Mouse (Mus musculus) liver, embryonic 11.5 days (tissue): ENCODE measurements around the gene Lmbr1l. TPM values are rescaled to one million over a fixed set of nuclear protein-coding genes. Genes with fewer than 3 reads are reported as not detected.
A peak's percentile ranks its signal among the peaks of the same experiment; 100 is the strongest.
"Not testable (repeated sequence)": the region's sequence is repeated elsewhere in the genome, so short reads cannot be mapped to it uniquely, and the experiment has no call there.

Experiments
- ATAC-seq: fragments of 200-750 bp; cut with Nextera tagmentation; replicated peaks from 2 replicates; pipeline ENCODE4 v1.8.0; 2017; ENCODE audit warnings: moderate number of reproducible peaks, mild to moderate bottlenecking, moderate TSS enrichment, moderate library complexity; ENCODE audit not compliant: low FRiP score
- DNase-seq: peaks from one replicate; pipeline ENCODE4 v3.0.0-alpha.2; 2017; ENCODE audit warnings: low spot score
- H3K27ac ChIP-seq: fragments of 300-500 bp; sonication (generic); 2 replicates; pipeline ENCODE4 v1.5.1; 2014; ENCODE audit warnings: mild to moderate bottlenecking, low read depth, low read length, control low read depth
- H3K27me3 ChIP-seq: fragments of 300-500 bp; sonication (generic); replicated peaks from 2 replicates; pipeline ENCODE4 v1.6.1; 2014; ENCODE audit warnings: low read length, mixed read lengths; ENCODE audit not compliant: control insufficient read depth, insufficient read depth
- H3K36me3 ChIP-seq: fragments of 300-500 bp; sonication (generic); 2 replicates; pipeline ENCODE4 v1.6.1; 2014; ENCODE audit warnings: mild to moderate bottlenecking, low read length, moderate library complexity, mixed read lengths; ENCODE audit not compliant: control insufficient read depth, insufficient read depth
- H3K4me1 ChIP-seq: fragments of 300-500 bp; sonication (generic); replicated peaks from 2 replicates; pipeline ENCODE4 v1.6.1; 2014; ENCODE audit warnings: low read length, mixed read lengths; ENCODE audit not compliant: control insufficient read depth, insufficient read depth
- H3K4me2 ChIP-seq: fragments of 300-500 bp; sonication (generic); 2 replicates; pipeline ENCODE4 v1.6.1; 2014; ENCODE audit warnings: mild to moderate bottlenecking, control low read depth, moderate library complexity
- H3K4me3 ChIP-seq: fragments of 300-500 bp; sonication (generic); 2 replicates; pipeline ENCODE4 v1.5.1; 2014; ENCODE audit warnings: low read depth, low read length, control low read depth
- H3K9ac ChIP-seq: fragments of 300-500 bp; sonication (generic); 2 replicates; pipeline ENCODE4 v1.6.1; 2014; ENCODE audit warnings: low read depth, low read length, control low read depth
- H3K9me3 ChIP-seq: fragments of 300-500 bp; sonication (generic); 2 replicates; pipeline ENCODE4 v1.6.1; 2016; ENCODE audit warnings: low read length, inconsistent platforms, mixed read lengths; ENCODE audit not compliant: control insufficient read depth
- WGBS: fragments of 180-500 bp; shearing (Covaris S2); extraction: QIAGEN DNeasy Blood & Tissue Kit; methylation state at CpG from one replicate; pipeline ENCODE4 v1.1.7; 2014; 5-methylcytosine and 5-hydroxymethylcytosine counted together
- polyA plus RNA-seq: library from polyadenylated mRNA; unstranded; fragments of >200 nt; fragmentation: Nextera tagmentation; extraction: Ambion mirVana; gene quantifications from 2 replicates; pipeline ENCODE4 v1.2.1, GENCODE M21; 2014

Gene Lmbr1l
- polyA plus RNA-seq, 1 experiment from 2014 or later = 2.8 TPM

DNA sequence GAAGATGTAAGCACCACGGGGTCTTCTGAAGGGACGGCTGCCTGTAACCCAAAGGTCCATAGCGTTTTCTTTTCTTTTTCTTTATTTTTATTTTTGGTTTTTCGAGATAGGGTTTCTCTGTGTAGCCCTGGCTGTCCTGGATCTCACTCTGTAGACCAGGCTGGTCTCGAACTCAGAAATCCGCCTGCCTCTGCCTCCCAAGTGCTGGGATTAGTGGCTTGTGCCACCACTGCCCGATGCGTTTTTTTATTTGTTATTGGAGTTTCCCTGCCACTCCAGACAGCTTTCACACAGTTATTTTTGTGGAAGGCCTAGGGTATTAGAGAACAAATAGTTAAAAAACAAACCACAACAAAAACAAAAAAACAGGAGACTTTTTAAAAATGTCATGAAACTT is 466 bp upstream of the Lmbr1l start:
- WGBS = 25% methylated on average over 8 of the region's 8 CpGs
- H3K4me1 ChIP-seq, DNase-seq, H3K9me3 ChIP-seq, ATAC-seq, H3K36me3 ChIP-seq, H3K27me3 ChIP-seq: not testable (repeated sequence)
- Histone ChIP-seq H3K27ac (peak overlapping the region; percentile 51; the same call in 1 of the 2 replicates), H3K4me3 (peak overlapping the region; percentile 80), H3K4me2 (peak overlapping the region; percentile 85), H3K9ac (peak overlapping the region; percentile 58)

DNA sequence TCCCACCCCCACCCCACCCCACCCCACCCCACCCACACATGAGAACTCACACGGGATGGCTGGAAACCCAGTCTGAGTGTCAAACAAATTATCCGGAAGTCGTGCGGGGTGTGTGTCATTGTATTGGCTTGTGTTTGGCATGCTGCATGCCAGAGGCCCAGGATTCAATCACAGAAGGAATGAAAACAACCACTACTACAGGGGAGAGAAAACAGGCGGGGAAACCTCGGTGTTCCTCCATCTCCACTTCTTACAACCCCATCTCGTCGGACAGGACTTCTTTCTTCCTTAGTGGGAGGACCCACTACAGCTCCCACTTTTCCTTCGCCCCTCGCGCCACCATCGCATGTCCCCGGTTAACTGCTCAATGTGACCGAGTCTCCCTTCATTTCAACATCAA is 940 bp downstream of the Lmbr1l start:
- H3K36me3 ChIP-seq = peaks cover 7% of the 10 kb centered on the region
- WGBS = 2% methylated on average over 14 of the region's 14 CpGs
- no peak overlapping the region for H3K27ac ChIP-seq
- DNase-seq (no peak), ATAC-seq (no peak)
- no peaks in the 10 kb centered on the region for H3K27me3 ChIP-seq
- H3K4me1 ChIP-seq = no peaks in the 10 kb centered on the region; the same call in 1 of the 2 replicates
- H3K4me3 ChIP-seq = peak overlapping the region; percentile 80
- H3K9me3 ChIP-seq = no peaks in the 10 kb centered on the region
- H3K4me2 ChIP-seq = peak overlapping the region; percentile 85
- H3K9ac ChIP-seq = peak overlapping the region; percentile 70

DNA sequence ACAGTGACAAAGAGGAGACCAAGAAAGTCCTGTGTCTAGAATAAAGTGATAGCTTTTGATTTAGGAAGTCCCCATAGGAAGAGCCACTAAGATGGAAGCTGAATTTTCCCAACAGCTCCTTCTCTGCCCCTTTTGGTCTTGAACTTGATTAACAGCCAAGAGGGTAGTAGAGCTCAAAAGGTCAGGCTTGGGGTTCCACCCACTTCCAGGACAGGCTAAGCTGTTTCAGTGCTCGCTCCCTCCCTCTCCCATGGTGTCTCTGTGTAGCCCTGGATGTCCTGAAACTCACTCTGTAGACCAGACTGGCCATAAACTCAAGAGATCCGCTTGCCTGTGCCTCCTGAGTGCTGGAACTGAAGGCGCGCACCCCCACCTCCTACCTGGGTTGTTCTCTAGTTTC is 2.0 kb downstream of the Lmbr1l start:
- no peak for ATAC-seq
- Histone ChIP-seq H3K27me3 (no peaks in the 10 kb centered on the region), H3K4me1 (no peaks in the 10 kb centered on the region; the same call in 1 of the 2 replicates), H3K27ac (no peak overlapping the region), H3K9ac (no peak overlapping the region), H3K36me3 (peaks cover 10% of the 10 kb centered on the region), H3K4me2 (no peak overlapping the region), H3K4me3 (no peak overlapping the region), H3K9me3 (no peaks in the 10 kb centered on the region)
- WGBS = 94% methylated on average over 4 of the region's 4 CpGs
- no peak for DNase-seq

DNA sequence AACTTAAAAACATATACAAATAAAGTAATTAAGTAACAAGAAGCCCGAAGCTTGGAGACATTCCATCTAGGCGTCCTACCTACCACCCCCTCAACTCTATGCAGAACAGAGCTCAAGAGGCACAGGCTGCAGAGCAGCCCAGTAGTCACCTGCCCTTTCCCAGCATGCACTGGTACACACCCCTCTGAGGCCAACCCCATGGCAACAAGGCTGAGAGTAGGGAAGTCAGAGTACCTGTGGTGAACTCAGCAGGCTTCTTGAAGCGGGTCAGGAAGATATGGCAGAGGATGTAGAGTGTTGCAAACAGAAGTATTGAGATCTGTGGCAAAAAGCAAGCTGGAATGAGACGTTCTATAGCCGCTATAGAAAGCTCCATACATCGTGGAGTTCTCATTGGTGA is 3.1 kb downstream of the Lmbr1l start:
- Histone ChIP-seq H3K4me3 (no peak overlapping the region), H3K9ac (no peak overlapping the region)
- ATAC-seq = no peak

DNA sequence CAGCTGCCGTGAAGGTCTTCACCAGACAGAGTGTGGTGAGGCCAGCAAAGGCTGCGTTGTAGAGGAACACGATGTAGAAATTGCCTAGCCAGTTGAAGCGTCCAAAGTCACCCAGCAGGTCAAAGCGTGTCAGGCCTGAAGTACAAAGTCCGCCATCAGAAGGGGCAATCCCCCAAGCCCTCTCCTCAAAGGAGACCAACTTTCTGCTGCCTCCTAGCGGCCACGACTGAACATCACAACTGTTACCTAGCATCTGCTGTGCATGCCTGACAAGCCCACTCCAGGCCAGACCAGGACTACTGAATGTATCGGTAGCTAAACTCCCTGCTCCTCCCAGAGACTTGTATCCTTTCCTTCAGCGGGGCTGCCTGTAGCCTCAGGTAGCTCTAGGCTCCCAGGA is 13.3 kb downstream of the Lmbr1l start:
- ATAC-seq = 0 out of 2 replicates have a peak, but pooled peaks have one; percentile 34
- H3K27ac ChIP-seq = no peak overlapping the region
- H3K9me3 ChIP-seq = no peaks in the 10 kb centered on the region
- peak; percentile 56 for DNase-seq
- peaks cover 11% of the 10 kb centered on the region for H3K36me3 ChIP-seq
- no peak overlapping the region for H3K4me3 ChIP-seq
- H3K9ac ChIP-seq = no peak overlapping the region
- H3K27me3 ChIP-seq = peaks cover 2% of the 10 kb centered on the region; the same call in 1 of the 2 replicates
- 27% methylated on average over 10 of the region's 10 CpGs for WGBS
- H3K4me2 ChIP-seq = no peak overlapping the region
- no peaks in the 10 kb centered on the region for H3K4me1 ChIP-seq

More for the DNA sequence above, 3.1 kb downstream of the Lmbr1l start:
- Histone ChIP-seq H3K4me2 (no peak overlapping the region), H3K9me3 (no peaks in the 10 kb centered on the region), H3K4me1 (no peaks in the 10 kb centered on the region; the same call in 1 of the 2 replicates), H3K27ac (no peak overlapping the region), H3K27me3 (no peaks in the 10 kb centered on the region), H3K36me3 (peaks cover 13% of the 10 kb centered on the region)
- WGBS = 85% methylated on average over 6 of the region's 6 CpGs
- DNase-seq = no peak

DNA sequence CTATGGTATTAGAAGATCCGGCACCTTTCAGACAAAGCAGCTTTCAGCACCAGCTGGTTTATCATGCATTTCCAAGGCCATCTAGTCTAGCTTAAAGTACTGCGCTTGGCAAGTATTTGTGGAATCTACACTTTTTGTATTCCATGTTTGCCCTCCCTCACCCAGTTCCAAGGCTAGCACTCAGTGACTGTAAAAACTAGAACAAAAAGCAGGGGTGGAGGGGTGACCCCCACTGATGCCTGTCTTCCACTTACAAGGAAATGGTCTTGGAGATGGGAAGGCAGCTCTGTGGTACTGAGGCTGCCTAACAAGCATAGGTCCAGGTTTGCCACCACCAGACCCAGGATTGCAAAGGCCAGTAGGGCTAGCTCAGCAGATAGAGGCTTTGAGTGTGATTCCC is 15.4 kb downstream of the Lmbr1l start:
- H3K4me2 ChIP-seq = no peak overlapping the region
- DNase-seq (no peak), ATAC-seq (no peak)
- no peak overlapping the region for H3K27ac ChIP-seq
- no peaks in the 10 kb centered on the region for H3K9me3 ChIP-seq
- H3K36me3 ChIP-seq = peaks cover 4% of the 10 kb centered on the region
- H3K4me1 ChIP-seq = peaks cover 9% of the 10 kb centered on the region
- H3K9ac ChIP-seq = no peak overlapping the region
- no peak overlapping the region for H3K4me3 ChIP-seq
- WGBS = 92% methylated on average over 2 of the region's 2 CpGs
- H3K27me3 ChIP-seq = peaks cover 21% of the 10 kb centered on the region

DNA sequence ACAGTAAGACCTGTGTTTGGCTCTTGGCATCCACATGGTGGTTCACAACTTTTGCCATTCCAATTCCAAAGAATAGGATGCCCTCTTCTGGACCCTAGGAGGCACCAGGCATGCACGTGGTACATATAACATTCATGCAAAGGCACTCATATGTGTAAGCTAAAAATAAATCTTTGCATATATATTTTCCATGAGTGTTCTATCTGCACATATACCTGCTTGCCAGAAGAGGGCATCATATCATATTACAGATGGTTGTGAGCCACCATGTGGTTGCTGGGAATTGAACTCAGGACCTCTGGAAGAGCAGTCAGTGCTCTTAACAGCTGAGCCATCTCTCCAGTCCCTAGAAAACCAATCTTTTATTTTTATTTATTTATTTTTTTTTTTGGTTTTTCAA is 16.5 kb downstream of the Lmbr1l start:
- H3K4me1 ChIP-seq = peaks cover 16% of the 10 kb centered on the region
- 46% methylated on average over 1 of the region's 1 CpGs for WGBS
- no peaks in the 10 kb centered on the region for H3K9me3 ChIP-seq
- DNase-seq = no peak
- no peak overlapping the region for H3K27ac ChIP-seq
- H3K27me3 ChIP-seq = peaks cover 32% of the 10 kb centered on the region
- no peak overlapping the region for H3K4me3 ChIP-seq
- peaks cover 4% of the 10 kb centered on the region for H3K36me3 ChIP-seq
- no peak overlapping the region for H3K9ac ChIP-seq
- H3K4me2 ChIP-seq = no peak overlapping the region
- ATAC-seq = no peak

DNA sequence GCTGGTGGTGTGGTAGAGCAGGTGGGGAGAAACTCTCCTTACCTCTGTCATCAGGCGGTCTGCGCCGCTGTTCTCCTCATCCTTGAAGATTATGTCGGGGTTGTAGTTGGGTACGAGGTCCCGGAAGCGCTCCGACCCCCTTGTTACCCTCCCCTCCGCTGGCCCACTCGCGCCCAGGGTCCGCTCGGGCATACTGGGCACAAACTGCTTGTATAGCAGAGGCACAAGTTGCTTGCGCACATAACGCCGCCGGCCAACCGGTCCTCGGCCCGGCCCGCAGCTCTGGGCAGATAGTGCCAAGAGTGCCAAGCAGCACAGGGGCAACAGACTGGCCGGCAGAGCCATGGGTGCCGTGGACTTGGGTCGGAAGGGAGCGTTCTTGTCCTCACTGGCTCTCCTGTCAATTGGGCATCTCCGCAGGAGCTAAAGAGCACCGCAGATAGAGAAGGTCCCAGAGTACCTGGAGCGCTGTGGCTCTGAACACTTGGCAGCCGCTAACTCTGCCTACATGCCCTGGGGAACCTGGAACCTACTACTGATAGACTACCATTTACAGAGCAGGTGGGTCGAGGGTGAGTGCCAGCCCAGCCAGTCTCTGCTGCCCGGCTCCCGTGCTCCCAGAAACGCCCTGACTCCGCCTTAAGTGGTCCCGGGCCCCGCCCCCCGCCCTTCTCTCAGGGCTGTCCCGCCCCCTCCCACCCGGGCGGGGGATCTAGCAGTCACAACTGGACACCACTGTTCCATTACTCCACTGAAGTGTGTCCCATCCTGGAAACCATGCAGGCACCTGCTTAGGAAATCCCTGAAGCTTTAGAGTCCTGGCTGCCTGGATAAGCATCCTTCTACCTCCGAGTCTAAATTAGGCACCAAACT is 19.9 kb downstream of the Lmbr1l start, which contains the start of gene Dhh:
Gene Dhh (minus strand): TSS at position 613 of the 873 bp plus-strand sequence.
- H3K36me3 ChIP-seq = no peaks in the 10 kb centered on the region
- ATAC-seq = no peak
- no peak within 1 kb of the TSS for H3K9ac ChIP-seq
- WGBS = 4% methylated on average over 40 of the region's 41 CpGs
- peaks cover 46% of the 10 kb centered on the region for H3K4me1 ChIP-seq
- peak within 1 kb of the TSS; percentile 64 for H3K4me2 ChIP-seq
- peak within 1 kb of the TSS; percentile 32 for H3K4me3 ChIP-seq
- DNase-seq = peak; percentile 52
- peaks cover 66% of the 10 kb centered on the region for H3K27me3 ChIP-seq
- H3K27ac ChIP-seq = no peak within 1 kb of the TSS
- H3K9me3 ChIP-seq = no peaks in the 10 kb centered on the region

DNA sequence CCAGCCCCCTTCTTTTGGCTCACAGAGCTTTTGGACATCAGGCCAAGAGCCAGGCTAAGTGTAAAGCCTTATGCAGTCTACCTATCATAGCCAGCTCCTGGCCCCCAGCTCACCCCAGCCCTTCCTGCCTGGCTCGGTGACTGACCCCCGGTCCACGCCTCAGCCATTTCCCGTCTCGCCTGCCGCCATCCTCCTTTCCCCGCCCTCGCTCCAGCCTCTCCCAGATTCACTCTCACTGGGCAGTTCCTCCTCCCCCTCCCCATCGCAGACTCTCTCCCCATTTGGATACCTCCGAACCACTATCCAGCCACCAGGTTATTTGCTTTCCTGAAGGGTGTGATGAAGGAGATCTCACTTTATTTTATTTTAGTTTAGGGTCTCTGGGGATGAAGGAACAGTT is 20.5 kb downstream of the Lmbr1l start:
- Histone ChIP-seq H3K4me1 (peaks cover 47% of the 10 kb centered on the region), H3K4me3 (peak overlapping the region; percentile 32; the same call in 1 of the 2 replicates), H3K36me3 (no peaks in the 10 kb centered on the region), H3K4me2 (peak overlapping the region; percentile 64), H3K9me3 (no peaks in the 10 kb centered on the region), H3K27ac (no peak overlapping the region), H3K27me3 (peaks cover 72% of the 10 kb centered on the region), H3K9ac (no peak overlapping the region)
- ATAC-seq (no peak), DNase-seq (peak; percentile 37)
- WGBS = under 1% methylated on average over 10 of the region's 10 CpGs
